Mouse (Mus musculus): ENCODE results near the gene Ndufaf2.

Gene Ndufaf2

DNA sequence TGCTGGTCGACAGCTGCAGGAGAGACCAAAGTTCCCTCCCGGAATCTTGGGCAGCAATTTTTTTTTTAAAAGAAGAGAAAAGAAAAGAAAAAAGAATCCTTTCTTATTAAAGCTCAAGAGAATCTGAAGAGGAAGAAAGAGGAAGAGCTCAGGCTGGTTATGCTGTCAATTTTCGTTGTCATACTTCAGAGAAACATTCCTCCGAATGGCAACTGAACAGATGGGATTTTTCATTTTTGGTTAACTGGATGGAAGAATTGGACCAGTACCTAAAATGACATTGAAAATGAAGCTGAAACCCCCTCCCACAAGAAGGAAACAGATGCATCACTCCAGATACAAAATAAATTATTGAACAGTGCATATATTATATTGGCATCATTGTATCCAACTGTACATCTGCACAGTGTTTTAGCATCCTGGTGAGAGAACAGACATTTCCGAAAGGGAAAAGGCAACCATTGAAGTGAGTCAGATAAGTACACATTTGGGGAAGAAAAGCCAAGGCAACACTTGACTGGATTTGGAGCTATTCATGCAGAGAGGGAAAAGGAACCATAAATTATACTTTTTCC is 19.9 kb downstream of the Ndufaf2 start:
- no peak for DNase-seq (ENCODE audit: low read depth)

GRCm38 (mm10) chr13:108135617-108136016 is 22.8 kb downstream of the Ndufaf2 start:
- DNase-seq (ENCODE audit: low read depth), result no peak

DNA sequence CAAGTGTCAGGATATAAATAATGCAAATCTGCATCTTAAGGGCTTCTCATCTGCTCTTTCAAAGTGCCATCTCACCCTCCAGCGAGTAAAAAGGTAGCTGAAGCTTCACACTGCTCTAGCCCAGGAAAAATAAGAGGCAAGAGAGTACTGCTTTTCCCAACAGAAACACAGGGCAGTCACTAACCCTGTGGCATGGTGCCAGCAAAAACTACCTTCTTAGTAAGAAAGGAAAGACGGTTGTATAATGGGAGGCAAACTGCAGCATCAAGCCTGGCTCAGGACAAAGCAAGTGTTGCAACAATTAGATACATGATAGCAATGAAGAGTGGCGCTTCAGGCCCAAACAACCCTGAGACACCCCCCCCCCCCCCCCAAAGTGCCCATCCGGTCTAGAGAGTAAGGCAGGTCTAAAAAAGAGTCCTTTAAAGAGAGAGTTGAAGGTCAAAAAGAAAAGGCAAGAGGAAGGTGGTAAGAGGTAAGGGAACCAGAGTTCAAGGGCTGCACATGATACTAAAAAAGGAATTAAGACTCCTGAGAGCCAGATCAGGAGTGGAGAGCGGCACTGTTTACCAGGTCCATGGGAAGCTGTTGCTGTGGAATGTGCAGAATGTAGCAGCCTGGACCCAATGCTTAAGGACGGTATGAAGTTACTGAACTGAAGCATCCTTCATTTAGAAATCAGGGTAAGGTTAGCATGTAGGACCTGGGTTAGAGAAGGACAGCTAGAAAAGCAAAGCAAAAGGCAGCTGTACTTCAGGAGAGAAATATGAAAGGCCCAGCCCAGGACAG is 26.2 kb downstream of the Ndufaf2 start:
- no peak for DNase-seq (ENCODE audit: low read depth)

DNA sequence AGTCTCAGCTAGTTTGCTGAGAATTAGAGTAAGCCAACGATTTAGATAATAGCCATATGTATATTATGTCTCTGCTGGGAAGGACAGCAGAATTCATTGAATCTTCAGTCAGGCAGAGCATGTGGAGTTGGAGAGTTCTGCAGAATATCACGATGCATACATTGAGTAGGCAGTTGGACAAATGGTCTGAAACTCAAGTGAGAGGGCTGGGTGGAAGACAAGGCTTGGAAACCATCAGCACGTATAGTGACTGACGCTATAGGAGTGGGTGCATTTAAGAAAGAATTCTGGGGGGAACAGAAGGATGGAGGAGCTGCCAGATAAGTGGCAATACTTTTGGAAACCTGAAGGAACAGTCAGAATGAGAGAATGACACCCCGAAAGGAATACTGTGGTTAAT is 27.7 kb downstream of the Ndufaf2 start:
- DNase-seq (ENCODE audit: low read depth), result no peak

GRCm38 (mm10) chr13:108129070-108129469 is 29.4 kb downstream of the Ndufaf2 start:
- peak; percentile 41 for DNase-seq (ENCODE audit: low read depth)

- DNase-seq (ENCODE audit: low read depth), result no peak
These were observed 30.5 kb downstream of the Ndufaf2 start for GRCm38 (mm10) chr13:108127883-108128282.

- DNase-seq (ENCODE audit: low read depth), result peak; percentile 70
These were observed 31.3 kb downstream of the Ndufaf2 start for GRCm38 (mm10) chr13:108127130-108127529.

DNA sequence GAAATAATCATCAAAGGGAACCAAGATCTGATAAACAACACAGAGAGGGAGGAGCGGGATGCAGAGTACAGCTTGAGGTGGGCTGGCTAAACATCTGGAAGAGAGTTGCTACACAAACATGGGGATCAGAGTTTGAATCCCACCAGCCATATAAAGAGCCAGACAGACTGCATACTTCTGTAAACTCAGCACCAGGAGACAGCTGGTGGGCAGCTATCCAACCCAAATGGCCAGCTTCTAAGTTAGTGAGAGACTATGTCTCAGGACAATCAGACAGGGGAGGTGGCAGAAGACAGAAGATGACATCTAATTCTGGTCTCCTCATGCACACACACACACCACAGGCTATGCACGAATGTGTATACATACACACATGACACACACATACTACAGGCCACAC is 32.2 kb downstream of the Ndufaf2 start:
- DNase-seq (ENCODE audit: low read depth), result no peak

- DNase-seq (ENCODE audit: low read depth), result no peak
These were observed 34.3 kb downstream of the Ndufaf2 start for GRCm38 (mm10) chr13:108124096-108124495.

DNA sequence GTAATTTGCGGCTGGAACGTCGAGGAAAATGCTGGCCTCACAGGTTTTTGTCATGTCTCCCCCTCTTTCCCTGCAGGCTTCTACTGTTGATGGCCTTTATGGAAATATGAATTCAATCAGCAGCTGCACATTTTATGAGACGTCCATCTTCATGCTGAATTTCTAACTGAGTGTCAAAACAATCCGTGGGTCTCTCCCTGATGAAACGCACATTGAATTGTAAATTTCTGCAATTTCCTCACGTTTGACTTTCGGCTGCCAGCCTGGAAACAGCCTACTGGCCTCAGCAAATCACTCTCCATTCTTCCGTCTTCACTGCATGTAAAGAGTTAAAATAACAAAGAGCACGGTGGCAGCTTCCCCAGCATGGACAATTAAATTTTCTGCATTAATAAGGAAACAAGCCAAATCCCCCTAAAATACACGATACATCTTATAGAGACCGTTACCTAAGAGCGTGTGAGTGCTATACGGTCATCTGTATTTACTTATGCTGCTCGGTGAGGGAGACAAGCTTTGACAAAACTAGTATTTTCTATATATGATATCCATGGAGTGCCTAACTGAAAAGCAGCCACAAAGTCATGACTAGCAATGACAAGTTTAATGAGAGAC is 35.2 kb downstream of the Ndufaf2 start:
- DNase-seq (ENCODE audit: low read depth), result no peak

DNA sequence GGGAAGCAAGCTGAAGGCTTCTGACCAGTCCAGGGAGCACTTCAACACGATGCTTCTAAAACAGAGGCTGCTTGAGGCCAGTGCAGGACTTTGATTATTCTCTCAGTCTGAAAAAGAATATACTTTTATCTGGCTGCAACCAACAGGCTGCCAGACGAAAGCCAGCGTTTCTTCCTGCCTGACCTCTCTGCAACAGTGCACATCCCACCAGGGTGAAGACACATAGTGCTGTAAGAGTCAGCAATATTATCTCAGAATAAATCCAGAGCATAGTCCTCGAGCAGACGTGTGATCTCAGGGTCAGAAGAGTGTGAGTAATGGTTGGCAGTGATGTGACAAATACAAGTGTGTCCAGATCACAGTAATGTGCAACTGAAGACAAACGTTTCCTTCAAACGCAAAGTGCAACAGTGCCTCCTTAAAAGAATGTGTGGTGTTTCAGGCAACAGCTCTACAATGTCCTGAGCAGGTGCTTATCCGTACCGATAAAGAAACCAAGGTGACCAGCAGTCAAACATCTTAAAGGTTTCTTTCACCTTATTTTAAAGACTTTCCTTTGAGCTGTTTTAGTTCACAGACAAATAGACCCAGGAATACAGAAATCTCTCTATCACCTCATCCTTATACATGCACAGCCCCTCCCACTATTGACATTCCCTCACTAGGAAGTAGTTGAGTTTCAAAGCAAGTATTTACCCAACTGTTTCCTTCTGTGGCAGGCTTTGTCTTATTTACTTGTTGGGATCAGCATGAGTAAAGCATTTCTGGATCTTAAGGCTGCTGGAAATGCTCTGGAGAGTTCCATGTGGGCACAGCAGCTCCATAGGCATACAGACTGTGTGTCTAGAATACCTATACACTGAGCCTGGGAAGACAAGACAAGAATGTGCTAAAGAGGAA is 38.8 kb downstream of the Ndufaf2 start:
- DNase-seq (ENCODE audit: low read depth), result no peak

GRCm38 (mm10) chr13:108118188-108118587 is 40.2 kb downstream of the Ndufaf2 start:
- no peak for DNase-seq (ENCODE audit: low read depth)

GRCm38 (mm10) chr13:108117654-108118053 is 40.8 kb downstream of the Ndufaf2 start:
- no peak for DNase-seq (ENCODE audit: low read depth)

GRCm38 (mm10) chr13:108114257-108114656 is 44.2 kb downstream of the Ndufaf2 start:
- no peak for DNase-seq (ENCODE audit: low read depth)

GRCm38 (mm10) chr13:108113536-108113935 is 44.9 kb downstream of the Ndufaf2 start:
- DNase-seq (ENCODE audit: low read depth), result no peak

DNA sequence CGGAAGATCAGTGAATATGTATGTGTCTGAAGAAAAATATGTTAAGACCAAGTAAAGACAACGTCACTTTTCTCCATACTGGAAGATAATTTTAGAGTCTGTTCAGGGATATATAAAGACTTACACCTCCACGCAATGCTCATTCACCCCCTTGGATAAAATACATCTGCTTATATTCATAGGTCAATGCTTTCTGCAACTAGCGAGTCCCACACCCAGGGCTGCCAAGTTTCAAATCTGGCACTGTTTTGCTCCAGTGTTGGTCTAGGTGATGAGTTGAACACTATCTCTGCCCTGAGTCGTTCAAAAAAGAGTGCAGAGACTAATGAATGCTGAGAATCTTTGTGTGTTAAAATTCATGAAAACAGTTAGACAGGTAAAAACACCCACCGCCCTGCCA is 47.5 kb downstream of the Ndufaf2 start:
- DNase-seq (ENCODE audit: low read depth), result no peak

DNA sequence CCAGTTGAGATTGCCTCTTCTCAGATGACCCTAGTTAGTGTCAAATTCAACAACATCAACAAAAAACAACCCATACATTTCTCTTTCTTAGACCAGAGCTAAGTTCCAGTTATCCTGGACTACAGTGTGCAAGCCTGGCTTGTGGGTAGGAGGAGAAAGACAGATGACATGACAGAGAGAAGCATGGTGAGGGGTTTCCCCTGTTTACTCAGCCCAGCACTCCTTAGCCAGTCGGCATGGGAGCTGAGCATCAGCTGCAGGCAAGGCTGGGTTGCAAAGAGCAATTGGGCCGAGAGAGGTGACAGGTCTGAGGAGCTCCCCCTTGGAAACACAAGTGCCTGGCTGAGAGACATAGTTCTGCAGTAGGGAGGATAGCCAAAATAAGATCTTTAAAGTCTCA is 57.7 kb downstream of the Ndufaf2 start:
- no peak for DNase-seq (ENCODE audit: low read depth)

DNA sequence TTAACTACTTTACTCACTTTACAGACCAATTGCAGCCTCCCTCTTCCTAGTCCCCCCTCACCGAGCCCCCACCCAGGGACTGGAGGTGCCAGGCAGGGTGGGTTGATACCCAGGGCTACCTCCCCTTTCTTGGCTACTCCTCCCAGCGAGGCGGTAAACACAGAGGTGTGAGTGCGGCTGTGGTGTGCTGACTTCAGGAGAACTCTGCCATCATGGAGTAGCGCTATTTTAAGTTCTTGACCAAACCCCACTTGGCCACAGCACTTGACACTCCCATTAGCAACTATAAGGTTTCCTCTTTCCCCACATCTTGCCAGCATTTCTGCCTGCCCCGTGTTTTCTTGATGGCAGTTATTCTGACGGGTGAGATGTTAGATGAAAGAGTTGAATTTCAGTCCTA is 62.0 kb downstream of the Ndufaf2 start:
- DNase-seq (ENCODE audit: low read depth), result no peak

GRCm38 (mm10) chr13:108095617-108096016 is 62.8 kb downstream of the Ndufaf2 start:
- DNase-seq (ENCODE audit: low read depth), result no peak

DNA sequence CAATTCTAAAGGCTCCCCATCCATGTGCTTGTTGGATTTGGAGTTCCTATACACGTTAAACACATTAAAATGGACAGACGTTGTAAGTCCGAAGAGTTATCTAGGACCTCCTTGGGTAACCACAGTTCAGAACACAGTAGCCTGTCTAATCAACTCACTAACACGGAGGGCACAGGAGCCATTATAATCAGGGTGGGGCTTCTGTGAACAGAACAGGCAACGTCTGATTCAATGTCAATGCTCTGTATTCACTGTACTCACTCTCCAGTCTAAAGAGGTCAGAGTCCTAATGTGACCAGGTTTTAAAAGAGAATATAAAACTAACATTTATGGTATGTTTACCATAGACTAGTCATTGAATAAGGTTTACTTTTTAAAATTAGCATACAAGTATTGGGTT is 63.7 kb downstream of the Ndufaf2 start:
- no peak for DNase-seq (ENCODE audit: low read depth)

DNA sequence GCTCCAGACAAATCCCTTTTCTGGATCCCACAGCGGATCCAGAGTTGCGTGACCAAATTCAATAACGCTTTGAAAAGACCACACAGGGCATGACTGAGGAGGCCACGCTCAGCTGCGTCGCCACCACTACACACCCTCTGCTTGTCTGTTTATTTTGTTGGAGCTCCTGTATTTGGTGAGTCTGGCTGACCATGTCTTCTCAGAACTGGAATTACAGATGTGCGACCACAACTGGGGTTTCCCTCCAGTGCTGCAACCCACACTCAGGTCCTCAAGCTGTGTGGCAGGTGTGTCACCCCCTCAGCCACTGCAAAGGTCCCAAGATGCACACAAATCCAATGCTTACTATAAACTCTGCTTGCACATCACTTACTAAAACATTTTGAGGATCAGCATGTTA is 66.1 kb downstream of the Ndufaf2 start:
- DNase-seq (ENCODE audit: low read depth), result no peak

DNA sequence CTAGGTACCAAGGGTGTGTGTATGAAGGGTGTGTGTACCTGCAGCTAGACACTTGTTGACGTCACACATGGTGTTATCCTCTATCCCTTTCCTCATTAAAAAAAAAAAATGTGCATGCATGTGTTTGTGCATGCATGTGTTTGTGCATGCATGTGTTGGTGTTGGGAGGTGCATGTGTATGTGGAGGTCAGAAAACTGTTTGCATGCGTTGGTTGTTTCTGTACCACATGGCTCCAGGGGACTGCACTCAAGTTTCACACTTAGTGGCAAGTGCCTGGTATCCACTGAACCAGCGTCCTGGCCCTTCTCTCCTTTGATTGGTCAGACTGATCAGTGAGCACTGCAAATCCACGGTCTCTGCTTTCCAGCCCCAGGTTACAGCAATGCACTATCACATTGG is 71.7 kb downstream of the Ndufaf2 start:
- no peak for DNase-seq (ENCODE audit: low read depth)

All from naive thymus-derived CD4-positive, alpha-beta T cell, adult 2 months (primary cell).